Mouse (Mus musculus): ENCODE results near the gene Fam89a. TPM values are rescaled to one million over a fixed set of nuclear protein-coding genes. Genes with fewer than 3 reads are reported as not detected.

The Fam89a gene
- polyA plus RNA-seq, 1 experiment = not detected

DNA sequence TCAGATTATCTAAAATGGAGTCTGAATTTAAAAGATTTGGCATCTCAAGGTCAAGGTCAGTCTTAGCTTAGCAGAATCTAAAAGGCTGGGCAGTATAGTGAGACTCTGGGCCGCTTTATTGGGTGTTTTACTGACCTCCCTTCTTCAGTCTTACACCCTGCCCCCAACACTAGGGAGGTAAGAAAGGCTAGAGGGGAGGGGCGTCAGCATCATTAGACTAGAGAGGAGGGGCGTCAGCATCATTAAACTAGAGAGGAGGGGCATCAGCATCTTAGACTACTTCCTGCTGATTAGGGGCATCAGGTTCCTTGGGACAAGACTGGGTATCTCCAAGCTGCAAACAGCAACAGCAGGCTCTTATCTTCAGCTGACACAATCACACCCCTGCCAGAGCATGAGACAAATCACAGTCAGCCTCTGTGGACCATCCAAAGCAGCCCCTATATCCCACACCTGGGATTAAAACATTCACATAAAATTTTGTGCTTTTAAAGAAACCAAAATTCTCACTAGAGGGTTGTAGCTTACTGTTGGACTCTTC is 16.2 kb downstream of the Fam89a start:
- Histone ChIP-seq H3K27ac (ENCODE audit: insufficient read depth, low read depth, low read length) (no peak overlapping the region), H3K4me1 (ENCODE audit: control insufficient read depth, insufficient read depth, low read length) (no peaks in the 10 kb centered on the region), H3K4me3 (ENCODE audit: insufficient read depth, low read depth, low read length) (no peak overlapping the region)
- TF ChIP-seq POLR2A (IDR thresholded peaks at IDR 0.05; ENCODE audit: insufficient read depth, low read depth, low read length) = no peak
- TF ChIP-seq CTCF (IDR thresholded peaks at IDR 0.05; ENCODE audit: insufficient read depth, low read depth, low read length) = no peak
- WGBS = 75% methylated on average over 3 of the region's 3 CpGs

DNA sequence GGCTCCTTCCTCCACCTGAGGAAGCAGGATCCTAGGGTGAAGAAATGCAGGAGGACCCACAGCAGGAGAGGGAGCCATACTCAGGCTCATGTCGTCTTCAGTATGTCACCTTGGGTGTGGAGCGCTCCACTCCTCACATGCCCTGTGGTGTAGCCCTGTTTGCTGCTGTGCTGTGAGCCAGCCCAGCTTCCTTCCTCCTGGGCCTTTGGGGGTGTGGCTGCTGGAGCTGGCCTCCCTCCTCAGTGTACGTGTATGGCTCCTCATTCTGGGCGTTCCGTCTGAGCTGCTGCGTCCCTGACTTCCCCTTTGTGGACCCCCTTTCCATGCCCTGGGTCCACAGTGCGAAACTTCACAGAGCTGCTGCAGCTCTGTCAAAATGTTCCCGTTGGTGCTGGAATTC is 18.8 kb downstream of the Fam89a start:
- no peak for TF ChIP-seq POLR2A (IDR thresholded peaks at IDR 0.05; ENCODE audit: insufficient read depth, low read depth, low read length)
- TF ChIP-seq CTCF (IDR thresholded peaks at IDR 0.05; ENCODE audit: insufficient read depth, low read depth, low read length) = no peak
- Histone ChIP-seq H3K4me1 (ENCODE audit: control insufficient read depth, insufficient read depth, low read length) (no peaks in the 10 kb centered on the region), H3K27ac (ENCODE audit: insufficient read depth, low read depth, low read length) (no peak overlapping the region), H3K4me3 (ENCODE audit: insufficient read depth, low read depth, low read length) (no peak overlapping the region)
- WGBS = 83% methylated on average over 8 of the region's 8 CpGs

DNA sequence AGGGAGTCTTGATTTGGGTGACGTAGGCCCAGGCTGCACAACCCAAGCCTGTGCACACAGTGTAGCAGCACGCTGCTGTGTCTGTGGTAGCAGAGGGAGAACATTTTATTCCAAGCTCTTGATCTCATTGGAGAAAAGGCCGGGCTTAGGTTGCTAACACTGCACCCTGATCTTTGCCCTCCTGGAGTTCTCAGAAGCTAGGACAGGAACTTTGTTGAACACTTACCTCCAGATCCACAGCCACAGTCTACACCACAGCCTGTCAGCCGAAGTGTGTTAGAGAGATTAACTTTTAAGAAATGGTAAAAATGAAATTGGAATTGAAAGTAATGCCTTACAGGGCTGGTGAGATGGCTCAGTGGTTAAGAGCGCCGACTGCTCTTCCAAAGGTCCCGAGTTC is 27.3 kb downstream of the Fam89a start:
- no peak overlapping the region for H3K27ac ChIP-seq (ENCODE audit: insufficient read depth, low read depth, low read length)
- TF ChIP-seq CTCF (IDR thresholded peaks at IDR 0.05; ENCODE audit: insufficient read depth, low read depth, low read length) = no peak
- TF ChIP-seq POLR2A (IDR thresholded peaks at IDR 0.05; ENCODE audit: insufficient read depth, low read depth, low read length) = no peak
- H3K4me1 ChIP-seq (ENCODE audit: control insufficient read depth, insufficient read depth, low read length) = peaks cover 12% of the 10 kb centered on the region; the same call in 1 of the 2 replicates
- no peak overlapping the region for H3K4me3 ChIP-seq (ENCODE audit: insufficient read depth, low read depth, low read length)
- 93% methylated on average over 7 of the region's 7 CpGs for WGBS

DNA sequence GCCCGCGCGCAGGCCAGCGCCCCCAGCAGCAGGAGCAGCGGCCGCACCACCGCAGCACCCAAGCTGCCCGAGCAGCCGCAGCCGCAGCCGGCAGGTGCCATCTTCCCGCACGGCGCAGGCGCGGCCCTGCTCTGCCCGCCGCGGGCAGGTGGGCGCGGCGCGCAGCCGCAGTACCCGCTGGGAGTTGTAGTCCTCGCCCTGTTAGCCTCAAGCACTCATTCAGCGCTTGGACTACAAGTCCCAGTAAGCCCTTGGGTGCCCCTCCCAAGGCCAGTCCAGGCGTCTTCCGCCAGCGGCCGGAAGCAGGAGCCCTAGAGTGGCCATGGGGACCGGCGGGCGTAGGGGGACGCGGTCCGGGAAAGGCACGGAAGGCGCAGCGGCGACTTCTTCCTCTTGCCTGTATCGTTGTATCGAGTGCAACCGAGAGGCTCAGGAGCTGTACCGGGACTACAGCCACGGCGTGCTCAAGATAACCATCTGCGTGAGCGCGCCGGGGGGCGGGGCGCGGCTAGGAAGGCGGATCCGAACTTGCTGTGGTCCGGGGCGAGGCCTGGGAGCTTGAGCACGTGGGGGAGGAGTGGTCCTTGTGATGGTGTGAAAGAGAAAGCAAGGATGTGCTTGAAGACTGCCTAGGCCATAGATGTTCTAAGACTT is 29.6 kb downstream of the Fam89a start, which contains the start of the genes Ttc13 and Arv1:
TSS of gene Ttc13 (minus strand) at position 122 of the 654 bp plus-strand sequence.
TSS of gene Arv1 (plus strand) at position 278 of the 654 bp plus-strand sequence.
- peak within 1 kb of the TSS; percentile 86 for H3K4me3 ChIP-seq (ENCODE audit: insufficient read depth, low read depth, low read length)
- peaks cover 12% of the 10 kb centered on the region; the same call in 1 of the 2 replicates for H3K4me1 ChIP-seq (ENCODE audit: control insufficient read depth, insufficient read depth, low read length)
- under 1% methylated on average over 59 of the region's 59 CpGs for WGBS
- TF ChIP-seq POLR2A (IDR thresholded peaks at IDR 0.05; ENCODE audit: insufficient read depth, low read depth, low read length) (peak; percentile 84), CTCF (IDR thresholded peaks at IDR 0.05; ENCODE audit: insufficient read depth, low read depth, low read length) (peak; percentile 42; the same call in 1 of the 2 replicates)
- no peak within 1 kb of the TSS for H3K27ac ChIP-seq (ENCODE audit: insufficient read depth, low read depth, low read length)

GRCm38 (mm10) chr8:124720938-124721861 is 30.4 kb downstream of the Fam89a start:
- peaks cover 12% of the 10 kb centered on the region; the same call in 1 of the 2 replicates for H3K4me1 ChIP-seq (ENCODE audit: control insufficient read depth, insufficient read depth, low read length)
- no peak overlapping the region for H3K27ac ChIP-seq (ENCODE audit: insufficient read depth, low read depth, low read length)
- no peak for TF ChIP-seq CTCF (IDR thresholded peaks at IDR 0.05; ENCODE audit: insufficient read depth, low read depth, low read length)
- no peak for TF ChIP-seq POLR2A (IDR thresholded peaks at IDR 0.05; ENCODE audit: insufficient read depth, low read depth, low read length)
- peak overlapping the region; percentile 86 for H3K4me3 ChIP-seq (ENCODE audit: insufficient read depth, low read depth, low read length)
- 2% methylated on average over 31 of the region's 31 CpGs for WGBS

GRCm38 (mm10) chr8:124720133-124720532 is 31.5 kb downstream of the Fam89a start:
- no peak overlapping the region for H3K4me3 ChIP-seq (ENCODE audit: insufficient read depth, low read depth, low read length)
- WGBS = 81% methylated on average over 7 of the region's 7 CpGs
- H3K4me1 ChIP-seq (ENCODE audit: control insufficient read depth, insufficient read depth, low read length) = peaks cover 12% of the 10 kb centered on the region; the same call in 1 of the 2 replicates
- no peak overlapping the region for H3K27ac ChIP-seq (ENCODE audit: insufficient read depth, low read depth, low read length)
- no peak for TF ChIP-seq CTCF (IDR thresholded peaks at IDR 0.05; ENCODE audit: insufficient read depth, low read depth, low read length)
- no peak for TF ChIP-seq POLR2A (IDR thresholded peaks at IDR 0.05; ENCODE audit: insufficient read depth, low read depth, low read length)

DNA sequence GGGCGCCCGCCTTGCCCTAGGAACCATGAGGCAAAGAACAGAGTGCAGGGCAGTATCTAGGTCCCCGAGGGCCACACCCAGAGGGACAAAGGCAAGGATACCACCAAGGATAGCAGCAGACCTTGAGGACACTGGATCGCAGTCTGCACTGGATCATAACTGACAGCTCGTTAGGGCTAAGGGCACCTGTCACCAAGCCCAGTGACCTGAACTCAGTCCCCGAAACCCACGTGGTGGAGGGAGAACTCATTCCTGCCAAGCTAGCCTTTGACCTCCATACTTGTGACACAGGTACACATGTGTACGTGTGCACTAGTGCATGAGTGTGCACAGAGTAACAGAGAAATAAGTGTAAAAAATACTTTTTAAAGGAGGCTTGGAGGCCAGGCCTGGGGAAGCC is 35.9 kb downstream of the Fam89a start:
- no peak for TF ChIP-seq POLR2A (IDR thresholded peaks at IDR 0.05; ENCODE audit: insufficient read depth, low read depth, low read length)
- TF ChIP-seq CTCF (IDR thresholded peaks at IDR 0.05; ENCODE audit: insufficient read depth, low read depth, low read length) = no peak
- Histone ChIP-seq H3K4me1 (ENCODE audit: control insufficient read depth, insufficient read depth, low read length) (peaks cover 6% of the 10 kb centered on the region; the same call in 1 of the 2 replicates), H3K4me3 (ENCODE audit: insufficient read depth, low read depth, low read length) (no peak overlapping the region), H3K27ac (ENCODE audit: insufficient read depth, low read depth, low read length) (no peak overlapping the region)
- 92% methylated on average over 8 of the region's 8 CpGs for WGBS

DNA sequence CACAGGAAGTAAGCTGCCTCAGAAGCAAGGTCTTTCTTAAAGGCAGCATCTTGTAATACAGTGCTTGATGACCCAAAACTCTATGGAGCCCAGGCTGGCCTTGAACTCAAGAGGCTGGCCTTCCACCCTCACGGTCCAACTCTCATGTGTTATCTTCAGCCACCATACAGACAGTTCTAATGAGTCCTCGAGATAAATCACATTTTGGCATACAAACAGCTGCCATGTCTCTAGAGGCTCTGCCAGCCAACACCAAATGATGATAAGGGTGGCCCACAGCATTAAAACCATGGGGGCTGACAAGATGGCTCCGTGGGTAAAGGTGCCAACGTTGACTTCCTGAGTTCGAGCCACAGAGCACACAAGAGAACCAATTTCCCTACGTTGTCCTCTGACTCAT is 38.4 kb downstream of the Fam89a start:
- TF ChIP-seq POLR2A (IDR thresholded peaks at IDR 0.05; ENCODE audit: insufficient read depth, low read depth, low read length) (no peak), CTCF (IDR thresholded peaks at IDR 0.05; ENCODE audit: insufficient read depth, low read depth, low read length) (no peak)
- Histone ChIP-seq H3K27ac (ENCODE audit: insufficient read depth, low read depth, low read length) (no peak overlapping the region), H3K4me1 (ENCODE audit: control insufficient read depth, insufficient read depth, low read length) (no peaks in the 10 kb centered on the region), H3K4me3 (ENCODE audit: insufficient read depth, low read depth, low read length) (no peak overlapping the region)
- 90% methylated on average over 6 of the region's 6 CpGs for WGBS
